Mouse (Mus musculus) embryonic facial prominence, embryonic 10.5 days (tissue): ENCODE data around the gene Klhl29. TPM values are rescaled to one million over a fixed set of nuclear protein-coding genes. Genes with fewer than 3 reads are reported as not detected.

ENCODE experiments used
- DNase-seq: peaks from one replicate; pipeline ENCODE4 v3.0.0-alpha.2; 2017; ENCODE audit warnings: low spot score
- H3K27ac ChIP-seq: fragments of 300-500 bp; sonication (generic); replicated peaks from 2 replicates; pipeline ENCODE4 v1.5.1; 2016; ENCODE audit warnings: mild to moderate bottlenecking
- H3K27me3 ChIP-seq: fragments of 300-500 bp; sonication (generic); replicated peaks from 2 replicates; pipeline ENCODE4 v1.6.1; 2016; ENCODE audit warnings: low read depth, mild to moderate bottlenecking; ENCODE audit not compliant: poor library complexity, severe bottlenecking
- H3K36me3 ChIP-seq: fragments of 300-500 bp; sonication (generic); replicated peaks from 2 replicates; pipeline ENCODE4 v1.6.1; 2016; ENCODE audit warnings: mild to moderate bottlenecking, moderate library complexity
- H3K4me1 ChIP-seq: fragments of 300-500 bp; sonication (generic); 2 replicates; pipeline ENCODE4 v1.6.1; 2016
- H3K4me3 ChIP-seq: fragments of 300-500 bp; sonication (generic); 2 replicates; pipeline ENCODE4 v1.5.1; 2016; ENCODE audit warnings: mild to moderate bottlenecking, moderate library complexity
- H3K9me3 ChIP-seq: fragments of 300-500 bp; sonication (generic); 2 replicates; pipeline ENCODE4 v1.6.1; 2016; ENCODE audit warnings: mild to moderate bottlenecking
- WGBS: fragments of 180-500 bp; shearing (Covaris S2); methylation state at CpG from one replicate; pipeline ENCODE4 v1.1.7; 2016; 5-methylcytosine and 5-hydroxymethylcytosine counted together
- polyA plus RNA-seq: library from polyadenylated mRNA; unstranded; fragments of >200 nt; fragmentation: Nextera tagmentation; extraction: Ambion mirVana; gene quantifications from 2 replicates; pipeline ENCODE4 v1.2.1, GENCODE M21; 2016

Gene Klhl29
- polyA plus RNA-seq, 1 experiment from 2014 or later = 1.00 TPM

DNA sequence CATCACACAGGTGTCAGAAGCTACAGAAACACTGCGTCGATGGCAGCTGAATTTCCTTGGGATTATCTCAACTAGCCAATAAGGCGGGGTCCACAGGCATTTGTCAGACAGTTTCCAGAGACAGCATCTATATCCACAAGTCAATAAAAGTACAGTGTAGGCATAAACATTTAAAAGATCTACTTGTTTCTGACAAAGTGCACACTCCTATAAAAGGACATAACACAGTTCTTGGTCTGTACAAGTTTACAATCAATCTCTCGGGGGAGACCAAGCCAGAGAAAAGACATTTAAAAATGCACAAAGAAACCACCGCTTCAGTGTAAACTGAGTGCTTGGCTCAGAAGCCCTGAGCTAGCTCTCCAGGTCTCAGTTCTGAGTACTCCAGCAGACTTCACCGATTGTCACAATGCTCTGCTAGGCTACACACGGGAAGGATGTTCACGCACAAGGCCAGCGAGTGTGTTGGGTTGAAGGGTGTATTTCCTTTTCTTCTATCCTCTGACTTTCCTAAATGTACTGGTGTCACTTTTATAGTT lies 59.4 kb downstream of the Klhl29 start:
- Histone ChIP-seq H3K27ac (no peak overlapping the region), H3K36me3 (peaks cover 7% of the 10 kb centered on the region), H3K9me3 (no peaks in the 10 kb centered on the region), H3K27me3 (no peaks in the 10 kb centered on the region), H3K4me3 (no peak overlapping the region), H3K4me1 (peaks cover 36% of the 10 kb centered on the region)
- 95% methylated on average over 9 of the region's 9 CpGs for WGBS
- DNase-seq = no peak

DNA sequence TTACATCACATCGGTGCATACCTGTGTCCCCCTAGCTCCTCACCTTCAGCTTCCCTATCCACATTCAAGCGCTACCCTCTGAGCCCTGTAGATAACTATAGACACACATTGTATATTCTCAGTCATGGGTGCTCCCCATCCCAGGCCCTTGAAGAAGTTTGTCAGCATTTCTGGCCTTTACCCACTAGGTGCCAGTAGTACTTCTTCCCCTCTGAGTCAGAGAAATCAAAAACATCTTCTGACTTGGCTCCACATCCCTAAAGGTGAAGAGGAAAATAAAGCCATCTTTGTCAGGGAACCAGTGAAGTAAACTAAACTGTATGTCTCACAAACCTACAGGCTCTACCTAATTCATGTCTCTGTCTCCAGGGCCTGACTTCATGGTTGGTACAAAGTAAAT lies 67.6 kb downstream of the Klhl29 start:
- Histone ChIP-seq H3K27ac (no peak overlapping the region), H3K9me3 (no peaks in the 10 kb centered on the region), H3K27me3 (no peaks in the 10 kb centered on the region), H3K4me1 (no peaks in the 10 kb centered on the region), H3K36me3 (peaks cover 8% of the 10 kb centered on the region), H3K4me3 (no peak overlapping the region)
- 90% methylated on average over 2 of the region's 2 CpGs for WGBS
- DNase-seq = no peak

- Histone ChIP-seq H3K4me1 (no peaks in the 10 kb centered on the region), H3K9me3 (no peaks in the 10 kb centered on the region), H3K36me3 (no peaks in the 10 kb centered on the region), H3K27ac (no peak overlapping the region), H3K4me3 (no peak overlapping the region), H3K27me3 (no peaks in the 10 kb centered on the region)
- no peak for DNase-seq
- WGBS = 53% methylated on average over 1 of the region's 1 CpGs
These were observed 70.0 kb downstream of the Klhl29 start for GRCm38 (mm10) chr12:5305466-5305865.

GRCm38 (mm10) chr12:5303912-5304311 lies 71.6 kb downstream of the Klhl29 start:
- H3K36me3 ChIP-seq = no peaks in the 10 kb centered on the region
- no peak overlapping the region for H3K27ac ChIP-seq
- H3K4me3 ChIP-seq = no peak overlapping the region
- H3K4me1 ChIP-seq = no peaks in the 10 kb centered on the region
- 91% methylated on average over 5 of the region's 5 CpGs for WGBS
- no peaks in the 10 kb centered on the region for H3K9me3 ChIP-seq
- no peak for DNase-seq
- H3K27me3 ChIP-seq = no peaks in the 10 kb centered on the region

GRCm38 (mm10) chr12:5303100-5303499 lies 72.4 kb downstream of the Klhl29 start:
- 90% methylated on average over 4 of the region's 4 CpGs for WGBS
- DNase-seq = no peak
- no peak overlapping the region for H3K27ac ChIP-seq
- H3K4me1 ChIP-seq = no peaks in the 10 kb centered on the region
- H3K27me3 ChIP-seq = no peaks in the 10 kb centered on the region
- no peaks in the 10 kb centered on the region for H3K36me3 ChIP-seq
- no peak overlapping the region for H3K4me3 ChIP-seq
- no peaks in the 10 kb centered on the region for H3K9me3 ChIP-seq

GRCm38 (mm10) chr12:5301841-5302240 lies 73.6 kb downstream of the Klhl29 start:
- 82% methylated on average over 5 of the region's 5 CpGs for WGBS
- H3K27ac ChIP-seq = no peak overlapping the region
- H3K4me3 ChIP-seq = no peak overlapping the region
- H3K9me3 ChIP-seq = no peaks in the 10 kb centered on the region
- DNase-seq = no peak
- no peaks in the 10 kb centered on the region for H3K4me1 ChIP-seq
- H3K36me3 ChIP-seq = no peaks in the 10 kb centered on the region
- no peaks in the 10 kb centered on the region for H3K27me3 ChIP-seq

GRCm38 (mm10) chr12:5296422-5296821 lies 79.1 kb downstream of the Klhl29 start:
- Histone ChIP-seq H3K27ac (no peak overlapping the region), H3K27me3 (no peaks in the 10 kb centered on the region), H3K9me3 (no peaks in the 10 kb centered on the region), H3K4me1 (no peaks in the 10 kb centered on the region), H3K36me3 (no peaks in the 10 kb centered on the region), H3K4me3 (no peak overlapping the region)
- WGBS = 81% methylated on average over 7 of the region's 7 CpGs
- DNase-seq = no peak

DNA sequence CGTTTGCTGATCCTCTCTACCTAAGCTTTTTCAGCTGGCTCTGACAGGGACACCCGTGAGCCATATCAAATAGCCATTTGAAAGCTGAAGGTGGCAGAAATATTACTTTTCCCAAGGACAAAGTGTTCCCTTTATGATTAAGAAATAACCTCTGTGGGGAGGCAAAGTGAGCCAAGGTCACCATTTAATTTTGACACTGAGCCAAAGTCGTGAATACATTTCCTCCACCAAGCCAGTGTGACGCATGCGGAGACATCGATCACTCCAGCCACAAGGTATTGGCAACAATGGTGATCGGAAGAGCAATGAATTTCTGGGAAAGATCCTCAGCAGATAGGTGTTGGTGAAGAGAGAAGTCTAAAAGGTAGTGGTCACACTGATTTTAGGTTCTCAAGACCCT lies 83.2 kb downstream of the Klhl29 start:
- Histone ChIP-seq H3K9me3 (no peaks in the 10 kb centered on the region), H3K27me3 (no peaks in the 10 kb centered on the region), H3K4me1 (no peaks in the 10 kb centered on the region), H3K36me3 (no peaks in the 10 kb centered on the region), H3K27ac (no peak overlapping the region), H3K4me3 (no peak overlapping the region)
- 91% methylated on average over 7 of the region's 7 CpGs for WGBS
- DNase-seq = no peak

GRCm38 (mm10) chr12:5285579-5285978 lies 89.9 kb downstream of the Klhl29 start:
- Histone ChIP-seq H3K4me1 (peaks cover 25% of the 10 kb centered on the region), H3K27me3 (no peaks in the 10 kb centered on the region), H3K27ac (no peak overlapping the region), H3K9me3 (no peaks in the 10 kb centered on the region), H3K4me3 (no peak overlapping the region), H3K36me3 (no peaks in the 10 kb centered on the region)
- no peak for DNase-seq
- WGBS = 89% methylated on average over 11 of the region's 11 CpGs

DNA sequence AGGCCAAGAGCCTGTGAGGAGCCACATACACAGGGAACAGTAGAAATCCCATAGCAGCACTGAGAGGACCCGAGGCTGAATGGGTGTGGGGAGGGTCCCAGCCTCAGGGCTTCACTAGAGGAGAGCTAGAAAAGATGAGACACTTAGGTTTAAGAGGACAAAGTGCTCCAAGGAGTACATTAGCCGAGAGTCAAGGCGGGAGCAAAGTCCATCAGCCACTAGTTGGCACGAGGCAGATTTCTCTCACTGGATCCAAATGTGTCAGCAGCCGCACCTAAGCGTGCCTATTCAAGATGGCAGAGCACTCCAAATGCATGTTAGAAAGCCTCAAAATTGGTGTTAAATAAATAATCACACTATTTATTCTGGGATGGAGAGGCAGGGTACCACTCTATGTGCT lies 90.5 kb downstream of the Klhl29 start:
- Histone ChIP-seq H3K4me1 (peaks cover 25% of the 10 kb centered on the region), H3K27ac (no peak overlapping the region), H3K27me3 (no peaks in the 10 kb centered on the region), H3K36me3 (no peaks in the 10 kb centered on the region), H3K4me3 (no peak overlapping the region), H3K9me3 (no peaks in the 10 kb centered on the region)
- WGBS = 94% methylated on average over 6 of the region's 6 CpGs
- no peak for DNase-seq

DNA sequence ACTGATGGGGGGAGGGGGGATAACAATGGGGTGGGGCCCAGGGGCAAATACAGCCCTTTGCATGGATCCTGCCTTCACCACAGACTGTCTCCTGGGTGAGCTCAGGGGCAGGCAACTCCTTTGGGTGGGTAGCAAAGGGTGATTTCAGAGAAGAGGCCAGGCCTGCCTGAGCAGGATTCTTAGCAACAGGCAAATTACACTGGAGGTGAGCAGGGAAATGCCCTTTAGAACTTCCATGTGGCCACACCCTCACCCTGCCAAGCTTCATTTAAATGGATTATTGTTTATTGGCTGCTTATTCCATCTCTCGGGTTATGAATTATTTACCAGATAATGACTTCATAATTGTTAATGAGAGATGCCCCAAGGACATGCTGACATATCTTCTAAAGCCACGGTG lies 91.8 kb downstream of the Klhl29 start:
- no peak overlapping the region for H3K4me3 ChIP-seq
- WGBS = 80% methylated on average over 2 of the region's 2 CpGs
- no peaks in the 10 kb centered on the region for H3K36me3 ChIP-seq
- no peaks in the 10 kb centered on the region for H3K9me3 ChIP-seq
- no peak overlapping the region for H3K27ac ChIP-seq
- no peaks in the 10 kb centered on the region for H3K27me3 ChIP-seq
- no peak for DNase-seq
- peaks cover 30% of the 10 kb centered on the region for H3K4me1 ChIP-seq

- Histone ChIP-seq H3K4me3 (no peak overlapping the region), H3K27me3 (no peaks in the 10 kb centered on the region), H3K27ac (no peak overlapping the region), H3K4me1 (peaks cover 30% of the 10 kb centered on the region), H3K36me3 (no peaks in the 10 kb centered on the region), H3K9me3 (no peaks in the 10 kb centered on the region)
- DNase-seq = no peak
- 35% methylated on average over 2 of the region's 2 CpGs for WGBS
These were observed 92.9 kb downstream of the Klhl29 start for GRCm38 (mm10) chr12:5282611-5283010.

DNA sequence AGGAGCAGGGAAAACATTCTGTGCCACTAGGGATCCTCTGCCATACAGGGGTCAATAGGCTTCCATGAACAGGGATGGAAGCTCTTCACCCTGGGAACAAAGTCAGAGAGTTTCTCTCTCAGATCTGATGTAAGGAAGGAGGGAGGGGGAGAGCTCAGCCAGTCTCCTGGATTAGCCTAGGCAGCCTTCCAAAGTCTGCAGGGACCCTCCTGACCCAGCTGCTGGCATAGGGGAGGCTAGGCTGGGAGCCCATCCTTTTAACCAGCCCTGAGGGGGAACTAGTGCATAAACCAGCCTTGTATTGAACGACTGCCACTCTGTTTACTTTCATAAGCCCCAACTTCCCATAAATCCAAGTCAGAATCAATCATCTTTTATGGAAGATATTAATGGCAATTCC lies 95.6 kb downstream of the Klhl29 start:
- 0 out of 2 replicates have a peak overlapping the region, but pooled peaks have one; percentile 10 for H3K27ac ChIP-seq
- no peaks in the 10 kb centered on the region for H3K9me3 ChIP-seq
- DNase-seq = no peak
- no peaks in the 10 kb centered on the region for H3K27me3 ChIP-seq
- WGBS = 60% methylated on average over 1 of the region's 1 CpGs
- no peaks in the 10 kb centered on the region for H3K36me3 ChIP-seq
- H3K4me3 ChIP-seq = no peak overlapping the region
- peaks cover 46% of the 10 kb centered on the region for H3K4me1 ChIP-seq

DNA sequence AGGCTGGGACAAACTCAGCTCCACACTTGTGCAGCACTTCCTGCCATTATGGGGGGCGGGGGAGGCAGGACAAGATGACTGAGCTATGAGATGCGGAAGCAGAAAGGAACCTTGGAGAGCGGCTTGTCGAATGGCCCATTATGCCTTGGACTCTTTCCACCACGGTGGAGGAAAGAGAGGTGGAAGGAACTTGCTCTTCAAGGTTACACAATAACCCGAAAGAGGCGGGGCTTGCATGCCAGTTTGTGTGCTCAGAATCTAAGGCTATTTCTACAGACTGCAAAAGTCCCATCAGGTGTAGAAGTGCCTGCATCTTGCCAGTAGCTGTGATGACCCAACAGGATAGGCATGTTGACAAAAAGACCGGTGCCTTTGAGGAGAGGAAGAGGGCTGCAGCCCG lies 98.5 kb downstream of the Klhl29 start:
- WGBS = 86% methylated on average over 9 of the region's 9 CpGs
- H3K9me3 ChIP-seq = no peaks in the 10 kb centered on the region
- H3K27ac ChIP-seq = no peak overlapping the region
- H3K4me1 ChIP-seq = peaks cover 36% of the 10 kb centered on the region
- peak; percentile 26 for DNase-seq
- H3K36me3 ChIP-seq = no peaks in the 10 kb centered on the region
- no peaks in the 10 kb centered on the region for H3K27me3 ChIP-seq
- no peak overlapping the region for H3K4me3 ChIP-seq
